In genomic region chr8:70846371-70847154, GRCm38 (mm10) we compare ENCODE assay signal across 1 mouse cellular context.
TF ChIP-seq lines count a peak whose summit lies in the region.

No protein-coding gene starts in this region.

TF ChIP-seq in CH12.LX, 34 proteins besides CTCF, POLR2A, EP300 and RAD21:
- TF ChIP-seq SMC3 (IDR thresholded peaks at IDR 0.05; ENCODE audit: low read depth, low read length) (peak; percentile 48; the same call in 1 of the 2 replicates), MAZ (IDR thresholded peaks at IDR 0.05; ENCODE audit: low read depth, low read length) (no peak), TCF12 (IDR thresholded peaks at IDR 0.05; ENCODE audit: low read depth, low read length) (peak; percentile 53; the same call in 1 of the 2 replicates), NELFE (IDR thresholded peaks at IDR 0.05; ENCODE audit: low read depth, low read length) (no peak), USF2 (conservative IDR thresholded peaks at IDR 0.05; ENCODE audit: low read depth, low read length) (no peak)
